Mouse (Mus musculus) G1E (cell line): ENCODE results near the gene Abl1. TPM values are rescaled to one million over a fixed set of nuclear protein-coding genes. Genes with fewer than 3 reads are reported as not detected.

Experiments
- ATAC-seq: 2 replicates; pipeline ENCODE4 v1.8.0; 2016; ENCODE audit warnings: mild to moderate bottlenecking; ENCODE audit not compliant: insufficient number of reproducible peaks, poor library complexity, low FRiP score, severe bottlenecking; ENCODE audit errors: extremely low read depth
- DNase-seq: peaks from one replicate; pipeline ENCODE4 v3.0.0; 2012; ENCODE audit warnings: low spot score
- H3K27me3 ChIP-seq: 2 replicates; pipeline ENCODE4 v1.6.1; 2012; ENCODE audit warnings: mild to moderate bottlenecking, low read length, inconsistent platforms; ENCODE audit not compliant: insufficient read depth
- H3K36me3 ChIP-seq: replicated peaks from 2 replicates; pipeline ENCODE3; 2012; ENCODE audit warnings: mild to moderate bottlenecking, inconsistent platforms
- H3K4me1 ChIP-seq: 2 replicates; pipeline ENCODE4 v1.6.1; 2012; ENCODE audit warnings: low read depth, low read length, inconsistent platforms, mixed read lengths; ENCODE audit not compliant: insufficient read depth
- H3K4me3 ChIP-seq: 2 replicates; pipeline ENCODE4 v1.5.1; 2012; ENCODE audit warnings: low read depth, mild to moderate bottlenecking, inconsistent platforms, low read length, moderate library complexity, mixed read lengths
- H3K9me3 ChIP-seq: replicated peaks from 2 replicates; pipeline ENCODE4 v1.6.1; 2012; ENCODE audit warnings: inconsistent platforms
- CTCF ChIP-seq: IDR thresholded peaks from 2 replicates; pipeline ENCODE4 v1.5.1; 2012; ENCODE audit warnings: low read depth, low read length, inconsistent platforms, mixed read lengths
- GATA1 ChIP-seq: IDR thresholded peaks from 2 replicates; pipeline ENCODE4 v1.6.1; 2012; ENCODE audit warnings: borderline replicate concordance, low read length, inconsistent platforms, mixed read lengths
- GATA2 ChIP-seq: IDR thresholded peaks from 2 replicates; pipeline ENCODE4 v1.6.1; 2012; ENCODE audit warnings: low read depth, low read length, inconsistent platforms, borderline replicate concordance
- POLR2AphosphoS5 ChIP-seq: IDR thresholded peaks from 2 replicates; pipeline ENCODE4 v1.6.1; 2012; ENCODE audit warnings: low read depth, low read length, inconsistent platforms; ENCODE audit not compliant: insufficient replicate concordance
- TAL1 ChIP-seq: conservative IDR thresholded peaks from 2 replicates; pipeline ENCODE4 v1.6.1; 2012; ENCODE audit warnings: low read depth, low read length, inconsistent platforms, mixed read lengths
- polyA plus RNA-seq: library from polyadenylated mRNA; stranded (reverse); fragments of >175 nt; gene quantifications from 2 replicates; pipeline ENCODE4 v1.2.3, GENCODE M21; 2012
- total RNA-seq, 2 experiments: library from RNA; stranded (forward) in 1 of 2; stranded (reverse) in 1 of 2; fragments of 200-1000 nt in 1 of 2; fragments of >200 nt in 1 of 2; fragmentation: Nextera tagmentation in 1 of 2; gene quantifications; 2 replicates each; pipeline ENCODE4 v1.2.3; 2014 to 2017

The Abl1 gene
- total and polyA plus RNA-seq, 3 experiments: 22.3 to 66.4 (median 58.4) TPM

GRCm38 (mm10) chr2:31847908-31848307, 159.7 kb downstream of the Abl1 start:
- Histone ChIP-seq H3K4me1 (peaks cover 5% of the 10 kb centered on the region), H3K4me3 (no peak overlapping the region), H3K9me3 (no peaks in the 10 kb centered on the region), H3K27me3 (peaks cover 18% of the 10 kb centered on the region; the same call in 1 of the 2 replicates), H3K36me3 (no peaks in the 10 kb centered on the region)
- DNase-seq (peak; percentile 41), ATAC-seq (no peak)
- TF ChIP-seq GATA1 (no peak), POLR2AphosphoS5 (no peak), CTCF (0 out of 2 replicates have a peak, but pooled peaks have one; percentile 5), TAL1 (no peak)

GRCm38 (mm10) chr2:31850141-31850540, 162.0 kb downstream of the Abl1 start:
- H3K4me1 ChIP-seq: peaks cover 5% of the 10 kb centered on the region
- no peak overlapping the region for H3K4me3 ChIP-seq
- TF ChIP-seq GATA1 (no peak), CTCF (no peak), GATA2 (no peak), POLR2AphosphoS5 (no peak), TAL1 (no peak)
- H3K27me3 ChIP-seq: peaks cover 15% of the 10 kb centered on the region; the same call in 1 of the 2 replicates
- H3K36me3 ChIP-seq: no peaks in the 10 kb centered on the region
- ATAC-seq (no peak), DNase-seq (no peak)
- no peaks in the 10 kb centered on the region for H3K9me3 ChIP-seq

Other genes starting within 250 kb of the Abl1 start
- not detected in 2 replicates for gene Ass1, start 218.2 kb upstream of the Abl1 start, total RNA-seq (2014; fragmentation: Nextera tagmentation)
- gene Ass1, start 218.2 kb upstream of the Abl1 start, total RNA-seq (2017): not detected in 2 replicates
- gene Ass1, start 218.2 kb upstream of the Abl1 start, polyA plus RNA-seq: not detected in 2 replicates
- gene Fubp3, start 115.7 kb upstream of the Abl1 start, total RNA-seq (2014; fragmentation: Nextera tagmentation): 49.2 and 65.0 TPM in 2 replicates
- 42.5 and 64.4 TPM in 2 replicates for gene Fubp3, start 115.7 kb upstream of the Abl1 start, total RNA-seq (2017)
- 186 and 208 TPM in 2 replicates for gene Fubp3, start 115.7 kb upstream of the Abl1 start, polyA plus RNA-seq
- gene Prdm12, start 48.3 kb upstream of the Abl1 start, total RNA-seq (2014; fragmentation: Nextera tagmentation): not detected in 2 replicates
- 0.11 TPM in 1 of 2 replicates, not detected in the other for gene Prdm12, start 48.3 kb upstream of the Abl1 start, total RNA-seq (2017)
- not detected in 2 replicates for gene Prdm12, start 48.3 kb upstream of the Abl1 start, polyA plus RNA-seq
- gene Exosc2, start 17.7 kb upstream of the Abl1 start, total RNA-seq (2014; fragmentation: Nextera tagmentation): 62.5 and 65.4 TPM in 2 replicates
- 68.8 and 70.3 TPM in 2 replicates for gene Exosc2, start 17.7 kb upstream of the Abl1 start, total RNA-seq (2017)
- gene Exosc2, start 17.7 kb upstream of the Abl1 start, polyA plus RNA-seq: 18.7 and 26.2 TPM in 2 replicates
- gene Qrfp, start 122.2 kb downstream of the Abl1 start, total RNA-seq (2014; fragmentation: Nextera tagmentation): not detected in 2 replicates
- gene Qrfp, start 122.2 kb downstream of the Abl1 start, total RNA-seq (2017): 0.11 TPM in 1 of 2 replicates, not detected in the other
- not detected in 2 replicates for gene Qrfp, start 122.2 kb downstream of the Abl1 start, polyA plus RNA-seq
- gene Fibcd1, start 157.6 kb downstream of the Abl1 start, total RNA-seq (2014; fragmentation: Nextera tagmentation): not detected in 2 replicates
- 0.11 TPM in 1 of 2 replicates, not detected in the other for gene Fibcd1, start 157.6 kb downstream of the Abl1 start, total RNA-seq (2017)
- gene Fibcd1, start 157.6 kb downstream of the Abl1 start, polyA plus RNA-seq: not detected in 2 replicates
- gene Lamc3, start 198.9 kb downstream of the Abl1 start, total RNA-seq (2014; fragmentation: Nextera tagmentation): not detected in 2 replicates
- gene Lamc3, start 198.9 kb downstream of the Abl1 start, total RNA-seq (2017): not detected in 2 replicates
- not detected in 2 replicates for gene Lamc3, start 198.9 kb downstream of the Abl1 start, polyA plus RNA-seq